Mouse (Mus musculus) heart, embryonic 16.5 days (tissue): ENCODE results near the gene Hrh1. TPM values are rescaled to one million over a fixed set of nuclear protein-coding genes. Genes with fewer than 3 reads are reported as not detected.

Source experiments
- ATAC-seq: fragments of 200-750 bp; cut with Nextera tagmentation; replicated peaks from 2 replicates; pipeline ENCODE4 v1.8.0; 2017; ENCODE audit warnings: moderate number of reproducible peaks; ENCODE audit not compliant: insufficient read depth, low FRiP score; ENCODE audit errors: extremely low read depth
- H3K27ac ChIP-seq: fragments of 300-500 bp; sonication (generic); 2 replicates; pipeline ENCODE4 v1.5.1; 2014; ENCODE audit warnings: mild to moderate bottlenecking, low read length, control low read depth, moderate library complexity
- H3K27me3 ChIP-seq: fragments of 300-500 bp; sonication (generic); 2 replicates; pipeline ENCODE4 v1.6.1; 2014; ENCODE audit warnings: low read length, mixed read lengths; ENCODE audit not compliant: control insufficient read depth, insufficient read depth
- H3K36me3 ChIP-seq: fragments of 300-500 bp; sonication (generic); 2 replicates; pipeline ENCODE4 v1.6.1; 2014; ENCODE audit not compliant: control insufficient read depth, insufficient read depth
- H3K4me1 ChIP-seq: fragments of 300-500 bp; sonication (generic); 2 replicates; pipeline ENCODE4 v1.6.1; 2014; ENCODE audit warnings: low read length, mixed read lengths; ENCODE audit not compliant: control insufficient read depth, insufficient read depth
- H3K4me2 ChIP-seq: fragments of 300-500 bp; sonication (generic); 2 replicates; pipeline ENCODE4 v1.6.1; 2014; ENCODE audit warnings: low read depth, mild to moderate bottlenecking, control low read depth, low read length
- H3K4me3 ChIP-seq: fragments of 300-500 bp; sonication (generic); 2 replicates; pipeline ENCODE4 v1.5.1; 2014; ENCODE audit warnings: mild to moderate bottlenecking, control low read depth, low read length
- H3K9ac ChIP-seq: fragments of 300-500 bp; sonication (generic); 2 replicates; pipeline ENCODE4 v1.6.1; 2014; ENCODE audit warnings: low read length, control low read depth
- H3K9me3 ChIP-seq: fragments of 300-500 bp; sonication (generic); replicated peaks from 2 replicates; pipeline ENCODE4 v1.6.1; 2016; ENCODE audit warnings: low read length; ENCODE audit not compliant: control insufficient read depth
- WGBS: fragments of 180-500 bp; shearing (Covaris S2); extraction: QIAGEN DNeasy Blood & Tissue Kit; methylation state at CpG from one replicate; pipeline ENCODE4 v1.1.7; 2014; 5-methylcytosine and 5-hydroxymethylcytosine counted together
- polyA plus RNA-seq: library from polyadenylated mRNA; unstranded; fragments of >200 nt; fragmentation: Nextera tagmentation; extraction: Ambion mirVana; gene quantifications from 2 replicates; pipeline ENCODE4 v1.2.1, GENCODE M21; 2015

Gene Hrh1
- polyA plus RNA-seq, 1 experiment from 2014 or later, result not detected

DNA sequence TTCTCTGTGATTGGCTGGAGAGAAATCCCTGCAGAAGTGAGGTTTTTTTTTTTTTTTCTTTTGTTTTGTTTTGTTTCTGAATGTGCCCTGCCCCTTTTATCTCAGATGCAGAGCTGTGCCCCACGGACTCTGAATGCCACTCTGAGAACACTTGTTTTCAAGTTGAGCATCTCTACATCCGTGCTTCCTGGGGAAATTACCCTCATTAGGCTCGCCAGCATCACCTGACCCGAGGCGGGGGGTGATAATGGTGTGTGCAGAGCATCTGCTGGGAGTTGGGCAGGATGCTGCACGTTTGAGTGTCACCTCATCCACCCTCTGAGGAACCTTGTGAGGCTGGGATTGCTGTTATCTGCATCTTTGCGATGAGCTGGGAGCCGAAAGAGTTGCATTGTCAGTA is 14.2 kb downstream of the Hrh1 start:
- Histone ChIP-seq H3K9ac (no peak overlapping the region), H3K9me3 (no peaks in the 10 kb centered on the region), H3K4me3 (no peak overlapping the region), H3K27me3 (peaks cover 13% of the 10 kb centered on the region), H3K36me3 (no peaks in the 10 kb centered on the region), H3K4me2 (no peak overlapping the region), H3K27ac (no peak overlapping the region), H3K4me1 (no peaks in the 10 kb centered on the region; the same call in 1 of the 2 replicates)
- ATAC-seq, result no peak
- 52% methylated on average over 8 of the region's 8 CpGs for WGBS

DNA sequence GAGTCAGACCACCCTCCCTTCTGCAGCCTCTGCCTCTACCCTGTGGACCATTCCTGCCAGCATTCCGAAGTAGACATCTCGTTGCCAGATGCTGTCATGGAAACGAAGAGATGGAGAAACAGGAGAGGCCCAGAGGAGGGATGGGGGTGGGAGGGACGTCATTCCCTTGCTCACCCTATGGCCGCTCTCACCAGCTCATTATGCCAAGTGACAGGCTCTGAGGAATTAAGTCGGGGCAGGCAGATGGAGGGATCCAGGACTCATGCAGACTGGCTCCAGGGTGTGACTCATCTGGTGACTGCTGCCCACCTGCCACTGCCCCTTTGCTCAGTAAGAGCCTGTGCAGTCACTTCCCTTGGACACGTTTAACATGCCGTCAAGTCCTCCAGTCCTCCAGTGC is 16.8 kb downstream of the Hrh1 start:
- no peak for ATAC-seq
- no peaks in the 10 kb centered on the region for H3K4me1 ChIP-seq
- H3K27me3 ChIP-seq, result peaks cover 3% of the 10 kb centered on the region; the same call in 1 of the 2 replicates
- H3K4me2 ChIP-seq, result no peak overlapping the region
- H3K9me3 ChIP-seq, result no peaks in the 10 kb centered on the region
- no peak overlapping the region for H3K4me3 ChIP-seq
- H3K36me3 ChIP-seq, result no peaks in the 10 kb centered on the region
- H3K9ac ChIP-seq, result no peak overlapping the region
- no peak overlapping the region for H3K27ac ChIP-seq
- 58% methylated on average over 8 of the region's 8 CpGs for WGBS

GRCm38 (mm10) chr6:114418037-114418436 is 20.3 kb downstream of the Hrh1 start:
- H3K27ac ChIP-seq, result no peak overlapping the region
- H3K27me3 ChIP-seq, result no peaks in the 10 kb centered on the region
- 55% methylated on average over 2 of the region's 2 CpGs for WGBS
- H3K4me3 ChIP-seq, result no peak overlapping the region
- no peak for ATAC-seq
- no peak overlapping the region for H3K9ac ChIP-seq
- H3K36me3 ChIP-seq, result no peaks in the 10 kb centered on the region
- no peak overlapping the region for H3K4me2 ChIP-seq
- no peaks in the 10 kb centered on the region for H3K9me3 ChIP-seq
- no peaks in the 10 kb centered on the region for H3K4me1 ChIP-seq

DNA sequence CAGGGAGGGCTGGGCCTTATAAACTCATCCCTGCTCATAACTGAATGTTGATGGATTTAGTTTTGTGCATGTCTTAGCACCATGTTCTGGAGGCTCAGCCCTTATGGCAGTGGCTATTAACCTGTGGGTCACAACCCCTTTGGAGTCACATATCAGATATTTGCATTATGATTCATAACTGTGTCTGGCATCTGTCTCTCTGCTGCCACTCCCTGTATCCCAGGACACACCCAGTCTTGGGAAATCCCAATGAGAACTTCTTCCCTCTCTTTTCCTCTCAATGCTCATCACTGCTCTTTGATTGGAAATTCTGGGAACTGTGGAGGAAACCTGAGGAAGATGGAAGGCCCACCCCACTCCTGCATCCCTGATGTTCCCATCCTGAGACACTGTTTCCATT is 23.3 kb downstream of the Hrh1 start:
- no peaks in the 10 kb centered on the region for H3K4me1 ChIP-seq
- no peak overlapping the region for H3K4me2 ChIP-seq
- no peak overlapping the region for H3K27ac ChIP-seq
- H3K36me3 ChIP-seq, result no peaks in the 10 kb centered on the region
- H3K27me3 ChIP-seq, result peaks cover 2% of the 10 kb centered on the region; the same call in 1 of the 2 replicates
- H3K9me3 ChIP-seq, result no peaks in the 10 kb centered on the region
- no peak overlapping the region for H3K9ac ChIP-seq
- H3K4me3 ChIP-seq, result no peak overlapping the region
- ATAC-seq, result no peak

GRCm38 (mm10) chr6:114423051-114423676 is 25.4 kb downstream of the Hrh1 start:
- WGBS, result 72% methylated on average over 9 of the region's 9 CpGs

GRCm38 (mm10) chr6:114425343-114425742 is 27.6 kb downstream of the Hrh1 start:
- Histone ChIP-seq H3K9ac (no peak overlapping the region), H3K9me3 (no peaks in the 10 kb centered on the region), H3K27me3 (peaks cover 2% of the 10 kb centered on the region), H3K4me1 (no peaks in the 10 kb centered on the region), H3K4me3 (no peak overlapping the region), H3K27ac (no peak overlapping the region), H3K4me2 (no peak overlapping the region), H3K36me3 (no peaks in the 10 kb centered on the region)
- ATAC-seq, result no peak
- WGBS, result 35% methylated on average over 5 of the region's 5 CpGs

More at GRCm38 (mm10) chr6:114423051-114423676, 25.4 kb downstream of the Hrh1 start:
- no peaks in the 10 kb centered on the region for H3K4me1 ChIP-seq
- H3K36me3 ChIP-seq, result no peaks in the 10 kb centered on the region
- H3K27me3 ChIP-seq, result peaks cover 2% of the 10 kb centered on the region; the same call in 1 of the 2 replicates
- H3K9me3 ChIP-seq, result no peaks in the 10 kb centered on the region
- no peak overlapping the region for H3K4me2 ChIP-seq
- H3K9ac ChIP-seq, result no peak overlapping the region
- no peak for ATAC-seq
- no peak overlapping the region for H3K27ac ChIP-seq
- H3K4me3 ChIP-seq, result no peak overlapping the region

- no peaks in the 10 kb centered on the region for H3K4me1 ChIP-seq
- 85% methylated on average over 13 of the region's 13 CpGs for WGBS
- H3K27me3 ChIP-seq, result peaks cover 2% of the 10 kb centered on the region
- H3K4me2 ChIP-seq, result no peak overlapping the region
- H3K9ac ChIP-seq, result no peak overlapping the region
- H3K27ac ChIP-seq, result no peak overlapping the region
- no peaks in the 10 kb centered on the region for H3K9me3 ChIP-seq
- no peak for ATAC-seq
- no peaks in the 10 kb centered on the region for H3K36me3 ChIP-seq
- H3K4me3 ChIP-seq, result no peak overlapping the region
These were observed 29.9 kb downstream of the Hrh1 start for GRCm38 (mm10) chr6:114427641-114428040.

GRCm38 (mm10) chr6:114428831-114429230 is 31.1 kb downstream of the Hrh1 start:
- no peak for ATAC-seq
- H3K27me3 ChIP-seq, result peaks cover 1% of the 10 kb centered on the region
- no peak overlapping the region for H3K4me2 ChIP-seq
- H3K4me3 ChIP-seq, result no peak overlapping the region
- H3K4me1 ChIP-seq, result no peaks in the 10 kb centered on the region
- WGBS, result 61% methylated on average over 16 of the region's 16 CpGs
- H3K36me3 ChIP-seq, result no peaks in the 10 kb centered on the region
- no peak overlapping the region for H3K27ac ChIP-seq
- H3K9me3 ChIP-seq, result no peaks in the 10 kb centered on the region
- H3K9ac ChIP-seq, result no peak overlapping the region

GRCm38 (mm10) chr6:114432591-114432990 is 34.9 kb downstream of the Hrh1 start:
- WGBS, result 34% methylated on average over 3 of the region's 3 CpGs
- no peak overlapping the region for H3K4me2 ChIP-seq
- H3K9me3 ChIP-seq, result no peaks in the 10 kb centered on the region
- no peak overlapping the region for H3K9ac ChIP-seq
- no peak overlapping the region for H3K27ac ChIP-seq
- no peaks in the 10 kb centered on the region for H3K4me1 ChIP-seq
- ATAC-seq, result no peak
- no peak overlapping the region for H3K4me3 ChIP-seq
- H3K27me3 ChIP-seq, result no peaks in the 10 kb centered on the region; the same call in 1 of the 2 replicates
- H3K36me3 ChIP-seq, result no peaks in the 10 kb centered on the region
